ENCODE assay signal across 15 mouse cellular contexts in genomic region chr2:118995919-118996797, GRCm38 (mm10). TPM values are rescaled to one million over a fixed set of nuclear protein-coding genes. Genes with fewer than 3 reads are reported as not detected.
DNase-seq lines count a peak whose midpoint lies in the region; ATAC-seq and TF ChIP-seq lines count a peak whose summit lies in the region.
"Had no signal": no experiment of that assay in that cellular context is flagged by ENCODE, and none has a peak within 500 bp of the region (broad histone marks: within the 10 kb centered on the region; RNA-seq: fewer than 3 reads in every experiment).

No protein-coding gene starts in this region.

- TF ChIP-seq POLR2A in brain, embryonic 14.5 days (IDR thresholded peaks at IDR 0.05; ENCODE audit: borderline replicate concordance, extremely low read depth, insufficient read depth, insufficient read length, poor library complexity, severe bottlenecking): no peak

- ATAC-seq in hindbrain, embryonic 15.5 days (ENCODE audit: low FRiP score, low read depth): peak; percentile 87
- ATAC-seq in neural tube, embryonic 14.5 days (ENCODE audit: low read depth): peak; percentile 93

- no peak overlapping the region for H3K9ac ChIP-seq in hindbrain, embryonic 15.5 days
- H3K9ac ChIP-seq in neural tube, embryonic 14.5 days (replicated peaks; ENCODE audit: low read depth, low read length): 0 out of 2 replicates have a peak overlapping the region, but pooled peaks have one; percentile 13
- H3K9ac ChIP-seq: heart, embryonic 15.5 days; limb, embryonic 15.5 days; lung, embryonic 15.5 days had no signal

- no peak overlapping the region for H3K4me3 ChIP-seq in hindbrain, embryonic 15.5 days
- H3K4me3 ChIP-seq in neural tube, embryonic 14.5 days (ENCODE audit: low read depth, low read length): no peak overlapping the region
- H3K4me3 ChIP-seq: heart, embryonic 15.5 days; limb, embryonic 15.5 days; lung, embryonic 15.5 days; megakaryocyte, embryonic 14.5 days had no signal

- H3K9me3 ChIP-seq in hindbrain, embryonic 15.5 days: no peaks in the 10 kb centered on the region
- H3K9me3 ChIP-seq in neural tube, embryonic 14.5 days (ENCODE audit: control insufficient read depth, low read length): no peaks in the 10 kb centered on the region
- H3K9me3 ChIP-seq: heart, embryonic 15.5 days; limb, embryonic 15.5 days; lung, embryonic 15.5 days had no signal

- peak; percentile 15 to 18 for DNase-seq in frontal cortex, postnatal 10 days (ENCODE audit: low spot score in 2 of 2)
- DNase-seq in frontal cortex, postnatal 25 days (ENCODE audit: low spot score in 2 of 2): no peak
- DNase-seq in brain, embryonic 14.5 days (ENCODE audit: low read depth): peak; percentile 78
- no peak for DNase-seq in adrenal gland, adult (ENCODE audit: inconsistent age in 2 of 2, low spot score in 1 of 2)
- no peak for DNase-seq in urinary bladder, postnatal 14 days (ENCODE audit: low spot score)
- no peak for DNase-seq in ovary, postnatal 36 days (ENCODE audit: low spot score)
- DNase-seq: adrenal gland, postnatal 36 days; cerebellum, adult 18-20 months; kidney, postnatal 25 days had no signal

- H3K27ac ChIP-seq in hindbrain, embryonic 15.5 days (replicated peaks): peak overlapping the region; percentile 64
- H3K27ac ChIP-seq in neural tube, embryonic 14.5 days (ENCODE audit: low read depth, low read length): peak overlapping the region; percentile 73
- H3K27ac ChIP-seq: heart, embryonic 15.5 days; limb, embryonic 15.5 days; lung, embryonic 15.5 days had no signal

- no peaks in the 10 kb centered on the region for H3K27me3 ChIP-seq in hindbrain, embryonic 15.5 days
- no peaks in the 10 kb centered on the region for H3K27me3 ChIP-seq in neural tube, embryonic 14.5 days (ENCODE audit: control insufficient read depth, insufficient read depth, low read length)

- no peaks in the 10 kb centered on the region for H3K36me3 ChIP-seq in hindbrain, embryonic 15.5 days
- H3K36me3 ChIP-seq in neural tube, embryonic 14.5 days (ENCODE audit: control insufficient read depth, insufficient read depth, low read length): no peaks in the 10 kb centered on the region
- H3K36me3 ChIP-seq: heart, embryonic 15.5 days; limb, embryonic 15.5 days; lung, embryonic 15.5 days had no signal

- H3K4me1 ChIP-seq in hindbrain, embryonic 15.5 days (replicated peaks): peaks cover 29% of the 10 kb centered on the region
- peaks cover 9% of the 10 kb centered on the region; the same call in 1 of the 2 replicates for H3K4me1 ChIP-seq in neural tube, embryonic 14.5 days (ENCODE audit: control insufficient read depth, insufficient read depth, low read length)
- H3K4me1 ChIP-seq: heart, embryonic 15.5 days; limb, embryonic 15.5 days; lung, embryonic 15.5 days; megakaryocyte, embryonic 14.5 days had no signal

- peak overlapping the region; percentile 33 for H3K4me2 ChIP-seq in hindbrain, embryonic 15.5 days
- peak overlapping the region; percentile 26; the same call in 1 of the 2 replicates for H3K4me2 ChIP-seq in neural tube, embryonic 14.5 days (ENCODE audit: low read depth, low read length)
- H3K4me2 ChIP-seq: heart, embryonic 15.5 days; limb, embryonic 15.5 days; lung, embryonic 15.5 days had no signal

- WGBS in hindbrain, embryonic 15.5 days: 29% methylated on average over 16 of the region's 16 CpGs
- WGBS in neural tube, embryonic 14.5 days: 22% methylated on average over 15 of the region's 16 CpGs

- no peak for TF ChIP-seq CTCF in brain, embryonic 14.5 days (IDR thresholded peaks at IDR 0.05; ENCODE audit: borderline replicate concordance, extremely low read depth, insufficient read depth, insufficient read length)

RNA-seq across cellular contexts. Expression of gene Ccdc32, which starts 33.0 kb away (rescaled TPM):
- 20.9 and 23.0 TPM in 2 replicates for polyA plus RNA-seq in brain, embryonic 14.5 days (2012; rRNA removed)
- 37.0 and 39.0 TPM in 2 replicates for polyA plus RNA-seq in hindbrain, embryonic 15.5 days (2015; fragmentation: Nextera tagmentation; extraction: Ambion mirVana)
- polyA plus RNA-seq in neural tube, embryonic 14.5 days (2014; fragmentation: Nextera tagmentation; extraction: Ambion mirVana): 36.3 and 38.5 TPM in 2 replicates

RNA-seq across cellular contexts. Expression of gene Rpusd2, which starts 38.4 kb away (rescaled TPM):
- polyA plus RNA-seq in brain, embryonic 14.5 days (2012; rRNA removed): 8.0 and 8.4 TPM in 2 replicates
- 3.7 and 4.8 TPM in 2 replicates for polyA plus RNA-seq in hindbrain, embryonic 15.5 days (2015; fragmentation: Nextera tagmentation; extraction: Ambion mirVana)
- polyA plus RNA-seq in neural tube, embryonic 14.5 days (2014; fragmentation: Nextera tagmentation; extraction: Ambion mirVana): 4.1 and 4.4 TPM in 2 replicates

RNA-seq across cellular contexts. Expression of gene Knl1, which starts 50.8 kb away (rescaled TPM):
- 2.4 and 3.3 TPM in 2 replicates for polyA plus RNA-seq in brain, embryonic 14.5 days (2012; rRNA removed)
- 10.3 and 11.8 TPM in 2 replicates for polyA plus RNA-seq in hindbrain, embryonic 15.5 days (2015; fragmentation: Nextera tagmentation; extraction: Ambion mirVana)
- 2.9 and 4.9 TPM in 2 replicates for polyA plus RNA-seq in neural tube, embryonic 14.5 days (2014; fragmentation: Nextera tagmentation; extraction: Ambion mirVana)

Comparison
In these comparisons a context has a peak if more than half of its experiments do, and no peak if none do; other contexts are left out.
1. DNase-seq: peak in frontal cortex, postnatal 10 days (2 of 2) and brain, embryonic 14.5 days (single experiment); none in frontal cortex, postnatal 25 days (0 of 2), adrenal gland, adult (0 of 2), urinary bladder, postnatal 14 days (single experiment) and ovary, postnatal 36 days (single experiment).